Mouse (Mus musculus) embryonic facial prominence, embryonic 10.5 days (tissue): ENCODE measurements at regions not wholly inside any gene's neighbourhood (a gene's known extent, or its start where the extent isn't known, plus 50 kb on each side); places are given as distances from the start of the nearest gene placed in this dataset.
A peak's percentile ranks its signal among the peaks of the same experiment; 100 is the strongest.
"Not testable (repeated sequence)": the region's sequence is repeated elsewhere in the genome, so short reads cannot be mapped to it uniquely, and the experiment has no call there.

Experiments
- DNase-seq: peaks from one replicate; pipeline ENCODE4 v3.0.0-alpha.2; 2017; ENCODE audit warnings: low spot score
- H3K27ac ChIP-seq: fragments of 300-500 bp; sonication (generic); replicated peaks from 2 replicates; pipeline ENCODE4 v1.5.1; 2016; ENCODE audit warnings: mild to moderate bottlenecking
- H3K27me3 ChIP-seq: fragments of 300-500 bp; sonication (generic); replicated peaks from 2 replicates; pipeline ENCODE4 v1.6.1; 2016; ENCODE audit warnings: low read depth, mild to moderate bottlenecking; ENCODE audit not compliant: poor library complexity, severe bottlenecking
- H3K36me3 ChIP-seq: fragments of 300-500 bp; sonication (generic); replicated peaks from 2 replicates; pipeline ENCODE4 v1.6.1; 2016; ENCODE audit warnings: mild to moderate bottlenecking, moderate library complexity
- H3K4me1 ChIP-seq: fragments of 300-500 bp; sonication (generic); 2 replicates; pipeline ENCODE4 v1.6.1; 2016
- H3K4me3 ChIP-seq: fragments of 300-500 bp; sonication (generic); 2 replicates; pipeline ENCODE4 v1.5.1; 2016; ENCODE audit warnings: mild to moderate bottlenecking, moderate library complexity
- H3K9me3 ChIP-seq: fragments of 300-500 bp; sonication (generic); 2 replicates; pipeline ENCODE4 v1.6.1; 2016; ENCODE audit warnings: mild to moderate bottlenecking
- WGBS: fragments of 180-500 bp; shearing (Covaris S2); methylation state at CpG from one replicate; pipeline ENCODE4 v1.1.7; 2016; 5-methylcytosine and 5-hydroxymethylcytosine counted together

DNA sequence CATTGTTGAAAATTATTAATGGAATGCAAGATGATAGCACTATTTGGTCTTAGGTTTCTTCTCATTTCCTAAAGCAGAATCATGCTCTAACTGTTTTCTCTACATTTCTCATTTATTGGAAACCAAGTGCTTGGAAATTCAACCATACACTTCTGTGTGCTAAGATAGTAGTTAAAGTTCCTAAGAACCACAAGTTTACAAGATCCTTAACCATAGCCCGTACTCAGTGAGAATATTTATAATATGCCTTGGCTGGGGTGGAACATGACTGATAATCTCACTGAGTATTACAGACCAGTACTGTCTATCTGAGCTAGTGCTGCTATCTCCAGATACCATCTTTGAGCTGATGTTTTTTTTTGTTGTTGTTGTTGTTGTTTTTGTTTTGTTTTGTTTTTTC, 236.9 kb upstream of the Tmem196 start:
- not testable (repeated sequence) for H3K9me3 ChIP-seq, H3K27me3 ChIP-seq, H3K4me3 ChIP-seq, H3K36me3 ChIP-seq, H3K27ac ChIP-seq, DNase-seq, H3K4me1 ChIP-seq
- 94% methylated on average over 1 of the region's 1 CpGs for WGBS

DNA sequence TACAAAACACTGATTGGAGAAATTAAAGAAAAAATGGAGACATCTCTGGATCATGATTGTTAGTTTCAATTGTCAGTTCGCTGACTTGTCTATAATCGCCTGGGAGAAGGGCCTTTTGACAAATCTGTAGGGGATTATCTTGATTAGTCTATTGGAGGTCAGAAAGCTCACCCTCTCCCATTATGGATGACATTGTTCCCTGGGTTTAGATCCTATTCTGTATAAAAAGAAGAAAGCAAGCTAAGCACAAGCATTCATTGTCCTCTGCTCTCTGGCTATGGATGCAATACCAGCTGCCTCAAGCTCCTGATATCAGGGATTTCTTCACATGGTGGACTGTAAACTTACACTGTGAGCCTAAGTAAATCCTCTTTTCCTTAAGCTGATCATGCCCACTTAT, 214.8 kb upstream of the Tmem196 start:
- H3K36me3 ChIP-seq, result no peaks in the 10 kb centered on the region
- 56% methylated on average over 2 of the region's 2 CpGs for WGBS
- no peaks in the 10 kb centered on the region for H3K27me3 ChIP-seq
- no peaks in the 10 kb centered on the region for H3K4me1 ChIP-seq
- DNase-seq, result no peak
- H3K4me3 ChIP-seq, result no peak overlapping the region
- H3K9me3 ChIP-seq, result no peaks in the 10 kb centered on the region
- no peak overlapping the region for H3K27ac ChIP-seq

DNA sequence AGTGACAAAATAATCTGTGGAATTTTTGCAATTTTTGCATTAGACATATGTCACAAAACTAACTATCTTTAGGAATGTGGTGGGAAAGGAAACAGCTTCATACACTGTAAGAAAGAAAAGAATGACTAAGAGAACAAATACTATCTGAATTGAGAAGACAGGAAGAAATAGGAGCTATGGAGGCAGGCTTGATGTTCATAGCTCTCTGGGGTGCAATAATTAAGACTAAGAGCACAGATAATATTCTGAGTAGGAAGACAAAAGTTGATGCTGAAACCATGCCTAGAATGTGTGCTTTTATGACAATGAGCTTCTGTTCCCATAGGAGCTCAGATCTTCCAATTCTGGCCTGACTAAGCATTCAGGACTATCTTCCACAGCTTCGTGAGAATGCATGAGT, 183.0 kb upstream of the Tmem196 start:
- no peaks in the 10 kb centered on the region for H3K36me3 ChIP-seq
- H3K4me3 ChIP-seq, result no peak overlapping the region
- DNase-seq, result no peak
- H3K27me3 ChIP-seq, result no peaks in the 10 kb centered on the region
- no peak overlapping the region for H3K27ac ChIP-seq
- no peaks in the 10 kb centered on the region for H3K9me3 ChIP-seq
- no peaks in the 10 kb centered on the region for H3K4me1 ChIP-seq
- 74% methylated on average over 1 of the region's 1 CpGs for WGBS

DNA sequence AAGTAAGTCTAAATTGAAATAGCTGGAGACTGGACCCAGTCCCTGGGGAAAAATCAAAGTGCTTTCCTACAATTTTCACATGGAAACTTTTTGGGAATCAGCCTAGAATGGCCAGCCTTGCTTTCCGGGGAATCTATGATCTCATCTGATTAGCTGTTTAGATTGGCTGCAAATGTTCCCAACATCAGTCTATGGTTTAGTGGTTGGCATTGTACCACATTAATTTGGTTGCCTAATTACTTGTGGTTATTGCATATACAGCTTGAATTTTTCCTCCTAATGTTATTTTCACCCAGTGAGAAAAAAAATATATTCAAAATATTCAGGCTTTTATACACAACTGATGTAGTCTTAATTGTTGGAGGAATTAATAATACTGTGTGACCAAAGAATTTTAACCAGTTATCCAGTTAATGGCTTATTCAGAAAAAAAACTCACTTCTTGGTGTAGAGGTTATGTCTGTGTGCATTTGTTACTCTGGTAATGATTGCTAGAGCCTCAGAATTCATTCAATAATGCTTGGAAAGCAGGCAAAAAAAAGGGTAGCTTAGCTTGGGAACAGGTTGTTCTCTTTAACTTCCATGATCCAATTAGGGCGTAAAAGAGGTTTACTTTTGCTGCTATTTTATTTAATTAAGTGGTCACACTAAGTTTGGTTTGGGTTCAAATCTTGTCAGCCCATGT, 182.2 kb upstream of the Tmem196 start:
- DNase-seq, result no peak
- no peaks in the 10 kb centered on the region for H3K9me3 ChIP-seq
- H3K36me3 ChIP-seq, result no peaks in the 10 kb centered on the region
- no peak overlapping the region for H3K4me3 ChIP-seq
- no peak overlapping the region for H3K27ac ChIP-seq
- H3K27me3 ChIP-seq, result no peaks in the 10 kb centered on the region
- WGBS, result 76% methylated on average over 2 of the region's 2 CpGs
- no peaks in the 10 kb centered on the region for H3K4me1 ChIP-seq

DNA sequence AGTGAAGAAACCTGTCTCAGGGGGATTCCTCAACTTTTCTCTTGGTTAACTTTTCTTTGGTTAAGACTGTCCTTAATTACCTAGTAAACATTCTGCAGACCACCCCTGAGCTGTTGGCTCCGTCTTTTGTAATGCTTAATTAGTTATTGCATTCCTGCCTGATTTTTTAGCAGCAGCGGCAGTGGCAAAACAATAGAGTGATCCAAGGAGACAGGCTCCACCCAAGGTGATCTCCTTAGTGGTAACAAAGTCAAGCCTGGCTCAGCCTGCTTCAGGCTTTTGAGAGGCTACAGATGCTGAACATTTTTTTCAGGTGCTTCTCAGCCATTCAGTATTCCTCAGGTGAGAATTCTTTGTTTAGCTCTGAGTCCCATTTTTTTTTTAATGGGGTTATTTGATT, 168.1 kb upstream of the Tmem196 start:
- Histone ChIP-seq H3K36me3 (no peaks in the 10 kb centered on the region), H3K27ac (no peak overlapping the region), H3K9me3 (no peaks in the 10 kb centered on the region), H3K4me3 (no peak overlapping the region), H3K4me1 (no peaks in the 10 kb centered on the region), H3K27me3 (no peaks in the 10 kb centered on the region)
- DNase-seq, result no peak
- WGBS, result 18% methylated on average over 2 of the region's 2 CpGs

DNA sequence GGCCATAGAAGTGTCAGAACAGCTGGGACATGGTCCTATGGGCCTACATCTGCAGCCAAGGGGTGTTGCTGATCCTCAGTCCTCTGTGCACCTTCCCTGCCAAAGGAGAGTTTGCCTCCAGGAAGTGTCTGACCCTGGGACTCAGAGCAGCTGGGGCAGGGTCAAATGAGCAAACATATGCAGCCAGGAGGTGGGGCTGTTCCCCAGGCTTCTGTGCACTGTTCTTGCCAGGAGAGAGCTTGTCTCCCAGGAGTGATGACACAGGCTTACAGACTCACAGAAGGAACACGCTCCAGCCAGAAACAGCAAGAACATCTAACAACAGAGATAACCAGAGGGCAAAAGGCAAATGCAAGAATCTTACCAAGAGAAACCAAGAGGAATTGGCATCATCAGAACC, 137.9 kb upstream of the Tmem196 start:
- Histone ChIP-seq H3K4me1 (no peaks in the 10 kb centered on the region), H3K4me3 (no peak overlapping the region), H3K27me3 (no peaks in the 10 kb centered on the region), H3K27ac (no peak overlapping the region), H3K36me3 (no peaks in the 10 kb centered on the region), H3K9me3 (no peaks in the 10 kb centered on the region)
- DNase-seq, result peak; percentile 21
- 72% methylated on average over 1 of the region's 1 CpGs for WGBS

DNA sequence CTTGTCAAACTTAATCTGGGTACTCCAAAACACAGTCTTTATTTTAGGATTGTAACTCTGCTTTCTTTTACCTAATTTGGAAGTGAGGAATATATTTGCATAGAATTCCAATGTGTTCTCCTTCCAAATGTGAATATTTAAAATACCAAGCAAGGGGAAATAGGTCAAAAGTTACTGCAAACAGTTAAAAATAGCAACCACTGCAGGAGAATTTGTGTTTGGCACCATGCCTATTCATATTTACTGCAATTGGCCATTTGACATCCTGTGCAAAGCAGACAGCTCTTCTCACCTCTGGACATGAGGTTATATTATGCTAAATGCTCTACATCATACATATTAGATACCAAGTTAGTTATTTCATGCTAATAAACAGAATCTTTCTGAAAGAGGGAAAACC, 129.4 kb upstream of the Tmem196 start:
- Histone ChIP-seq H3K4me1 (no peaks in the 10 kb centered on the region), H3K27me3 (no peaks in the 10 kb centered on the region), H3K36me3 (no peaks in the 10 kb centered on the region), H3K4me3 (no peak overlapping the region), H3K27ac (no peak overlapping the region), H3K9me3 (no peaks in the 10 kb centered on the region)
- DNase-seq, result no peak

DNA sequence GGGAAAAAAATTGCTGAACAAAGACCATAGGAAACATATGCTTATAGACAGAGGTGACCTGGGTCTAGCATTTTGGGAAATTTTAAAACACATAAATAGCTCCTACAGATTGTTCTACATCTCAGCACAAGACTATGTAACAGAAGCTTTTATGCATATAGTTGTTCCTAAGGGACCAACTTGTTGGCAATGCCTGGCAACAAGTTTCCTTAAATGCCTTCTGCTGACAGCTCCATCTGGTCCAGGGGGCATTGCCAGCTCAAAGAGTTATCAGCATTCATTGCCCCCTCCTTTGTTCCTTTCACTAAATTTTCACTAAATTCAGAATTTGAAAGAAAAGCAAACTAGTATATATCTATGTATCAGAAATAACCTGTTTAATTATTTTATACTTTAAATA, 106.5 kb upstream of the Tmem196 start:
- H3K4me3 ChIP-seq, result no peak overlapping the region
- no peaks in the 10 kb centered on the region for H3K9me3 ChIP-seq
- no peaks in the 10 kb centered on the region for H3K27me3 ChIP-seq
- no peak overlapping the region for H3K27ac ChIP-seq
- no peaks in the 10 kb centered on the region for H3K36me3 ChIP-seq
- no peaks in the 10 kb centered on the region for H3K4me1 ChIP-seq
- DNase-seq, result no peak

DNA sequence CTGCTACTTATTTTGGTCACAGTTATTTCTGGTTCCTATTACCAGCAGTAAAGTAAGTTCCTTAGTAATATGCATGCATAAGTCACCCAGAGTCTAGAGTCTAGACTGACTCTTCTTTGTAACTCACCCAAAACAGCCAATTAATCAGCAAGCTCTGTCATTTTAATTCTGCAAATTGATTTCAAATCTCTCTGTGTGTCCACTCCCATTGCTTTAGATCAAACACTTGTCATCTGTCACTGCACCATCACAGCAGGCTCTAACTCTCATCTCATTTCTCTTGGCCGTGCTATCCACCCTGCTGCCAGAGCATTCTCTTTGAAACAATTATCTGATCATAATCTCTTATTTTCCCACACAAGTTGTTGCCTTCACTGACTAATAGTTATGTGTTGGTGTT, 63.9 kb upstream of the Tmem196 start:
- Histone ChIP-seq H3K27ac (no peak overlapping the region), H3K27me3 (no peaks in the 10 kb centered on the region), H3K4me1 (no peaks in the 10 kb centered on the region), H3K36me3 (no peaks in the 10 kb centered on the region), H3K4me3 (no peak overlapping the region), H3K9me3 (no peaks in the 10 kb centered on the region)
- DNase-seq, result no peak
- 78% methylated on average over 1 of the region's 1 CpGs for WGBS

DNA sequence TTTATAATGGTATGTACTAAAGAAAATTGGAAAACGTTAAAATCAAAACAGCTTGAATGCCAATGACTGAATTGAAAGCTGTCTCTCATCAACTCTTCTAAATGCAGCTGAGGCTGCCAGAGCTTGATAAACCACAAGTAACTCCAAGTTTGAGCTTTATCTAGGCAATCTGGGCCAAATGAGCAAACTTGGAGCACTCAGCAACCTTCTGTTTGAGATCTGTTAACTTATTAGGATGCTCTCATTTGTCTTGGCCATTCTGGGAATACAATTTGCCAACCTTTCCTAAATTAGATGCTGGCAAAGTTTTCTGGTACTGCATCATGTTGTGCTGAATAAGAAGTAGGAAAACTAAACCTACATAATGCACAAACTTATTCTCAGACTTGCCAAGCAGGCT, 55.6 kb upstream of the Tmem196 start:
- Histone ChIP-seq H3K4me1 (no peaks in the 10 kb centered on the region), H3K27ac (no peak overlapping the region), H3K9me3 (no peaks in the 10 kb centered on the region), H3K4me3 (no peak overlapping the region), H3K27me3 (no peaks in the 10 kb centered on the region), H3K36me3 (no peaks in the 10 kb centered on the region)
- DNase-seq, result no peak
- WGBS, result 61% methylated on average over 1 of the region's 1 CpGs
